Mouse (Mus musculus) embryonic fibroblast, embryonic 13.5 days (primary cell): ENCODE measurements at regions not wholly inside any gene's neighbourhood (a gene's known extent, or its start where the extent isn't known, plus 50 kb on each side); places are given as distances from the start of the nearest gene placed in this dataset.

Experiments
- H3K27ac ChIP-seq: 2 replicates; pipeline ENCODE4 v1.5.1; 2012; ENCODE audit warnings: low read length, control low read depth, inconsistent platforms; ENCODE audit not compliant: insufficient read depth
- H3K4me1 ChIP-seq: 2 replicates; pipeline ENCODE4 v1.6.1; 2011; ENCODE audit warnings: low read length; ENCODE audit not compliant: control insufficient read depth, insufficient read depth
- H3K4me3 ChIP-seq: 2 replicates; pipeline ENCODE4 v1.5.1; 2011; ENCODE audit warnings: mild to moderate bottlenecking, control low read depth, low read length; ENCODE audit not compliant: insufficient read depth
- CTCF ChIP-seq: IDR thresholded peaks from 2 replicates; pipeline ENCODE4 v1.5.1; 2011; ENCODE audit warnings: mild to moderate bottlenecking, control low read depth, low read length, moderate library complexity, borderline replicate concordance; ENCODE audit not compliant: insufficient read depth
- POLR2A ChIP-seq: IDR thresholded peaks from 2 replicates; pipeline ENCODE4 v1.6.1; 2011; ENCODE audit warnings: low read depth, mild to moderate bottlenecking, control low read depth, low read length, moderate library complexity

GRCm38 (mm10) chr1:106483008-106483407 is 231.1 kb downstream of the Bcl2 start:
- Histone ChIP-seq H3K4me1 (no peaks in the 10 kb centered on the region), H3K4me3 (no peak overlapping the region), H3K27ac (no peak overlapping the region)
- TF ChIP-seq POLR2A (no peak), CTCF (no peak)

DNA sequence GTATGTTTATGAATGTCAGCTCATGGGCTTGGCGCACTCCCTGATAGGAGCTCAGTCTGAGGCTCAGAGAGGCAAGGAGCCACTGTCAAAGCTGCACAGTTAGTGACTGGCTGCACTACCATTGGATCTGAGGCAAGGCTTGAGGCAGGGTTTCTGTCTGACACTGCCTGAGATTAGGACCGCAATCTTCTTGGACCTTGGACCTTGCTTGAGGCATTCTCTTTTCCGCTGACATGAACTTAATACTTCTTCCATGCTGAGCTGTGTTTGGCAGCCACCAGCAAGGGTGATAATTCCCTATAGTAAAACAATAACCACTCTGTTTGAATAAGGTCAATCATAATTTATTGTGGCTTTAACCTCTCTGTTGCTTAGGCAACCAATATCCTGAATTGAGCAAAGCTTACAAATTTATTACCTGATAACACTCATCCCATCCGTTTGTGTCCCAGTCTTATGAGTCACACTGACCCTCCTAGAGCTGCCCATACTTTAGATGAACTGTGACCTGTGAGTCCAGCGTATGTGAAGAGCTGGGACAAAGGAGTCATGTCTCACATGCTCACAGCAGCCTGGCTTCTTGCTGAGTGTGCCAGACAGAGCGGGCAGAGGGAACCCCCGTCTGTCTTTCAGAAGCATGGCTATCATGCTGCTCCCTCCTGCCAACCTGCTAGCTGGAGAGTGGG is 236.3 kb downstream of the Bcl2 start:
- Histone ChIP-seq H3K27ac (no peak overlapping the region), H3K4me3 (no peak overlapping the region), H3K4me1 (no peaks in the 10 kb centered on the region)
- no peak for TF ChIP-seq CTCF
- TF ChIP-seq POLR2A = no peak

DNA sequence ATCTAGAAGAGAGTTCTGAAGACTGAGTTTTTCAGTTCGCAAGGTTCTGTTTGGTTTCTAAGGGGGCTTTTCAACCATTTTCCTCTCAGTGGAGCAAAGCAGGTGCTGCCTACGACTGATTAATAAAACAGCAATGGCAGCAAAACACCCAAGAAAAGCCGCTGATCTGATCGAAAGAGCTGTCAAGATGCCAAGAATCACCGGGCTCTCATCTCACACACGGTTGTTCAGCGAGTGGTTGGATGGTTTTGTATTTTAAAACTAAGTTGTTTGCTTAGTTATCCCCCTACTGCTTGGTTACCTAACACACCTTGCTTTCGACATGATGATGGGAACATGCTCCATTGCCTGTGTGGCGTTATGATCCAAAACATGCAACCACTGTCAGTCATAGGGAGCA is 246.1 kb downstream of the Bcl2 start:
- no peak for TF ChIP-seq POLR2A
- TF ChIP-seq CTCF = no peak
- H3K27ac ChIP-seq = no peak overlapping the region
- no peaks in the 10 kb centered on the region for H3K4me1 ChIP-seq

GRCm38 (mm10) chr1:106466644-106467043 is 247.4 kb downstream of the Bcl2 start:
- H3K27ac ChIP-seq = no peak overlapping the region
- no peaks in the 10 kb centered on the region for H3K4me1 ChIP-seq
- no peak for TF ChIP-seq POLR2A

More for the DNA sequence above, 246.1 kb downstream of the Bcl2 start:
- H3K4me3 ChIP-seq = no peak overlapping the region

GRCm38 (mm10) chr1:106465977-106466302 is 248.1 kb downstream of the Bcl2 start:
- TF ChIP-seq POLR2A (no peak), CTCF (no peak)
- no peak overlapping the region for H3K4me3 ChIP-seq
- H3K4me1 ChIP-seq = no peaks in the 10 kb centered on the region; the same call in 1 of the 2 replicates
- no peak overlapping the region for H3K27ac ChIP-seq

More at GRCm38 (mm10) chr1:106466644-106467043, 247.4 kb downstream of the Bcl2 start:
- no peak overlapping the region for H3K4me3 ChIP-seq

- Histone ChIP-seq H3K27ac (no peak overlapping the region), H3K4me1 (peaks cover 2% of the 10 kb centered on the region), H3K4me3 (no peak overlapping the region)
- TF ChIP-seq CTCF (no peak), POLR2A (no peak)
Observed at GRCm38 (mm10) chr1:106465243-106465976, 248.7 kb downstream of the Bcl2 start.

DNA sequence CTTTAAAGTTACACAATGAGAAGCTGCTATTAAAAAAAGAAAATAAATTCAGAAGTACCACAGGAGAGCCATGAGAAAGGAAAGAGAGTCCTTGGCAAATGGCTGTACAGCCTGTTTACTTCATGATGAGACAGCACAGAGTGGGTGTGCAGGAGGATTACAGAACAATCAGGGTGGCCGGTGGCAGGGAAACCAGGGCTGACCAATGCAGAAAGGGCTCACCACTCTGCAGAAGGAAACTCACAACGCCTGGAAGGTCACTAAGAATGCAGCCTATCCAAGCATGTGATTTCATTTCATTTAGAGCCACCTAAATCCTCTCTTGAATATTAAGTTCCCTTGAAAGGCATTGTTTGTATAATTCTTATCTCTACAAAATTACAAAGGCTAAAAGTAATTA is 249.3 kb downstream of the Bcl2 start:
- Histone ChIP-seq H3K27ac (no peak overlapping the region), H3K4me3 (no peak overlapping the region), H3K4me1 (peaks cover 3% of the 10 kb centered on the region)
- TF ChIP-seq CTCF = no peak
- TF ChIP-seq POLR2A = no peak

GRCm38 (mm10) chr1:106462595-106462994 is 251.5 kb downstream of the Bcl2 start:
- Histone ChIP-seq H3K27ac (peak overlapping the region; percentile 34; the same call in 1 of the 2 replicates), H3K4me3 (no peak overlapping the region), H3K4me1 (peaks cover 3% of the 10 kb centered on the region)
- TF ChIP-seq CTCF (no peak), POLR2A (no peak)

DNA sequence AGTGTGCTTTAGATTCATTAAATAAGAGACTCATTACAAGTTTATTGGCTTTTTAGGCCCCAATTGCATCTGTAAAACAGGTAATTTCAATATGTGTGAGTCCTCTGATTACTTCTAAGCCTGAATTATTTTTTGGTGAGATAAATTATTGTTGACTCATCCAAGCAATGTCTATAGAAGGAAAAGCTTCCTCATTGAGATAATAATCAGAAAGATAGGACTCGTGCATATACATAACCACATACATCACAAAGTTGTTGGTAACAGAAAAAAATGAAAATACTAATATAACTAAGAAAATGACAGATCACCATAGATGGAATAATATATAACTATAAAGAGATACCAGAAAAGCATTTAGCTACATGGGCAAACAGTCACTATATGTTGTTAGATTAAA is 252.0 kb downstream of the Bcl2 start:
- H3K27ac ChIP-seq = no peak overlapping the region

DNA sequence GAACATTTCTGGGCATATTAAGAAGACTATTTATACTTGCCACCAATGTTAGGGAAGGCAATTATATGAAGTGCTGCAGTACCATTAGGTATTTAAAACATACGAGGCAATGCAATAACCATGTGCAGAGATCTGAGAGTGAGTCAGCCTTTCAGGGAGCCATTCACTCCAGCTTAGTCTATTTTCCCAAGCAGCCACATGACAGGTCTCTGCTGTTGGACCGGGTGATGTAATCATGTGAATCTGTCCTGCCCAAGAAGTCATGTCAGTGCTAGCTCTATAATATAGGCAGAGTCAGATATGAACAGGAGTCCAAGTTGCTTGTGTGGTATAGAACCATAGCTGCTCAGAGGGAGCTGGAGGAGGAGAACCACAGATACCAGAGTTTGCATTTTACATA is 253.1 kb downstream of the Bcl2 start:
- H3K27ac ChIP-seq = peak overlapping the region; percentile 56
- TF ChIP-seq CTCF (no peak), POLR2A (no peak)

More for the DNA sequence above, 252.0 kb downstream of the Bcl2 start:
- no peak for TF ChIP-seq POLR2A
- no peak for TF ChIP-seq CTCF
- Histone ChIP-seq H3K4me1 (peaks cover 3% of the 10 kb centered on the region), H3K4me3 (no peak overlapping the region)

GRCm38 (mm10) chr1:106449795-106450194 is 264.3 kb downstream of the Bcl2 start:
- no peaks in the 10 kb centered on the region for H3K4me1 ChIP-seq
- H3K4me3 ChIP-seq = no peak overlapping the region
- no peak overlapping the region for H3K27ac ChIP-seq
- TF ChIP-seq CTCF (no peak), POLR2A (no peak)

More for the DNA sequence above, 253.1 kb downstream of the Bcl2 start:
- Histone ChIP-seq H3K4me1 (peaks cover 3% of the 10 kb centered on the region), H3K4me3 (no peak overlapping the region)
